Mouse (Mus musculus): ENCODE data around the gene Chst2. TPM values are rescaled to one million over a fixed set of nuclear protein-coding genes. Genes with fewer than 3 reads are reported as not detected.

The Chst2 gene
- total RNA-seq (2014; fragmentation: Nextera tagmentation) (not detected in 2 replicates), total RNA-seq (2017) (0.04 and 0.14 TPM in 2 replicates)

- ATAC-seq (replicated peaks; ENCODE audit: low FRiP score, low TSS enrichment, poor library complexity, severe bottlenecking) = peak; percentile 56
Observed at GRCm38 (mm10) chr9:95406571-95407561, at the start of gene Chst2. Chst2 (minus strand) TSS chr9:95406722.

DNA sequence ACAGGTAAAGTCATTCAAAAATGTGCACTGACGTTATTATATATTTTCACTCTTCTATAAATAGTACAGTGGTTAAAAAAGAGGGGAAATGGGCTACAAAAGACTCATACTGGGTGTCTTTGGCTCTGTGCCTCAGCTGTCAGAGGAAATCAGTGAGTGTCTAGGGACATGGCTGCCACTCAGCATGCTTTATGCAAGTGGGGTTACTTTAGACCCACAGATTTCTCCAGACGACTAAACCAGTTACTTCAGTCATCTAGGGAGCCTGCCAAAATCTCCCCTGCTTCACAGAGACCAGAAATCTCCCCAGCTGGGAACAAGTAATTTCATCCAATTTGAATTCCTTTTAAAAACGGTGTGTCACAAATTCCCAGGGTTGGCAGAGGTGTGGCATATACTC, 45.4 kb upstream of the Chst2 start:
- no peak for ATAC-seq (replicated peaks; ENCODE audit: low FRiP score, low TSS enrichment, poor library complexity, severe bottlenecking)

DNA sequence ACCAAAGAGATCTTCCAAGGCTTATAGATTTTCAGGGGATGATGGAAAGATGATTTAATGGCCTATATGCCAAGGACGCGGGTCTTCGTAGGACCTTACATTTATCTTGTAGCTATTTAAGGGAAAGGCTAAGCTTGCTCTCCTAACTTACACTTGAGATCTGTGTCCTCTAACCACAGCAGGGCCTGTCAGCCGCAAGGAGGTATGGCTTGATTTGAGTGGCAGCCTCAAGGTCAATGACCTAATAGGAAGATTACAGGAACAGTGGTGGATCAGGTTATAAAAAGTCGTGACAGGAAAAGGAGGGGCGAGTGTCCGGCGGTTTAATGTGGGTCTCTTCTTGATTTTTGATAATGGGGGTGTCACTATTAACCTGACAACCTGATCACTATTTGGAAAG, 44.1 kb upstream of the Chst2 start:
- ATAC-seq (replicated peaks; ENCODE audit: low FRiP score, low TSS enrichment, poor library complexity, severe bottlenecking) = no peak

- ATAC-seq (replicated peaks; ENCODE audit: low FRiP score, low TSS enrichment, poor library complexity, severe bottlenecking) = no peak
Observed at GRCm38 (mm10) chr9:95442321-95442731, 35.8 kb upstream of the Chst2 start.

DNA sequence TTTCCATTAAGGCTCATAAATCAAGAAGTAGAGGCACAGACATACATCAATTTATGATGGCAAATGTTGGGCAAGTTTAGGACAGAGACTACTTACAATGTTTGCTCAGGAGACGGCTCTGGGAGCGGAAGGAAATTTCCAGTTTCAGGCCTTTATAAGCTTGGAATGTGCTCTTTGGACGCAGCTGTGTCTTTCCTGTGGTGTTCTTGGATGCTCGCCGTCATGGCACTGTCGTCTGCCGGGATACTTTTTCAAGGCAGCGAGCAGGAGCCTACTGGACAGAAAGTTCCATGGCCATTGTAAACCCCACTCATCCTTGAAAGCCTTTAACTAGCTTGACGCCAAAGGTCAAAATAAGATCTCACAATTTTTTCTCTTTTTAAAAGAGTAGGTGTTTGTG, 31.4 kb upstream of the Chst2 start:
- ATAC-seq (replicated peaks; ENCODE audit: low FRiP score, low TSS enrichment, poor library complexity, severe bottlenecking) = no peak

- ATAC-seq (replicated peaks; ENCODE audit: low FRiP score, low TSS enrichment, poor library complexity, severe bottlenecking) = no peak
Observed at GRCm38 (mm10) chr9:95436294-95436613, 29.7 kb upstream of the Chst2 start.

- ATAC-seq (replicated peaks; ENCODE audit: low FRiP score, low TSS enrichment, poor library complexity, severe bottlenecking) = no peak
Observed at GRCm38 (mm10) chr9:95435506-95436293, 29.2 kb upstream of the Chst2 start.

DNA sequence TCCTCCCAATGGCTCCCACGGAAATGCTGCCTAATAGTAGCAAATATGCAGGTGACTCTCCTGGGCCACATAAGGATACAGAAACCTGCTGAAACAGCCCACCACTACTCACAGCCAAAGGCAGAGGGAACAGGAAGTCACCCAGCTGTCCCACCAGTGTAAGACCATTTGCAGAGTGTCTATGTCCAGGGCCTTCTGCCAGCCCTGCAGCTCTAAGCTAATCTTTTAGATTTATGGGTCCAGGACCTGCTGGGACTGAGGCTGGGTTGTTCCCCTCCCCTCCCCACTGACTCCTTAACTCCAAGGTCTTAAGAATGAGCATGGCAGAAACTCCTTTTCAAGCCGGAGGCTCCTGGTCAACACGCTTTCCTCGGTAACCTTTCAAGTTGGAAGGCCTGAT, 21.8 kb upstream of the Chst2 start:
- ATAC-seq (replicated peaks; ENCODE audit: low FRiP score, low TSS enrichment, poor library complexity, severe bottlenecking) = no peak

- ATAC-seq (replicated peaks; ENCODE audit: low FRiP score, low TSS enrichment, poor library complexity, severe bottlenecking) = no peak
Observed at GRCm38 (mm10) chr9:95413911-95414310, 7.4 kb upstream of the Chst2 start.

DNA sequence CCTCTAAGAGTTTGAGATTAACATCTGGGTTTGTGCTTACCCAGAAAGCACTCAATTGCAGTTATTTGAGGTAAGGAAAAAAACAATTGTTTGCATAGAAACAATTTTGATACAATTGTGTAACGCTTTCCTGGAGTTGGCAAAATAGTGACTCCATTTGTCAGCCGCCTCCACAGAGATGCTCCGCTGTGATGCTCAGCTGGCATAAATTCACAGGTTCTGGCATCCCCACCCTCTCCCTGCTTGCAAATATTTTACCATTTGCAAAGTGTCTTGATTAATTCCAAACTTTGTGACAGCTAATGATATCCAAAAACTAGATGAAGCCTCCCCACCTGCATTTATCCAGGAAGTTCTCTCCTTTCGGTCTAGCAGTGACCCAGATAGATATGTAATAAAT, 5.5 kb upstream of the Chst2 start:
- no peak for ATAC-seq (replicated peaks; ENCODE audit: low FRiP score, low TSS enrichment, poor library complexity, severe bottlenecking)

GRCm38 (mm10) chr9:95407586-95408220, 1.2 kb upstream of the Chst2 start:
- no peak for ATAC-seq (replicated peaks; ENCODE audit: low FRiP score, low TSS enrichment, poor library complexity, severe bottlenecking)

GRCm38 (mm10) chr9:95405946-95406570, 464 bp downstream of the Chst2 start:
- no peak for ATAC-seq (replicated peaks; ENCODE audit: low FRiP score, low TSS enrichment, poor library complexity, severe bottlenecking)

GRCm38 (mm10) chr9:95405511-95405945, 994 bp downstream of the Chst2 start:
- peak; percentile 74 for ATAC-seq (replicated peaks; ENCODE audit: low FRiP score, low TSS enrichment, poor library complexity, severe bottlenecking)

DNA sequence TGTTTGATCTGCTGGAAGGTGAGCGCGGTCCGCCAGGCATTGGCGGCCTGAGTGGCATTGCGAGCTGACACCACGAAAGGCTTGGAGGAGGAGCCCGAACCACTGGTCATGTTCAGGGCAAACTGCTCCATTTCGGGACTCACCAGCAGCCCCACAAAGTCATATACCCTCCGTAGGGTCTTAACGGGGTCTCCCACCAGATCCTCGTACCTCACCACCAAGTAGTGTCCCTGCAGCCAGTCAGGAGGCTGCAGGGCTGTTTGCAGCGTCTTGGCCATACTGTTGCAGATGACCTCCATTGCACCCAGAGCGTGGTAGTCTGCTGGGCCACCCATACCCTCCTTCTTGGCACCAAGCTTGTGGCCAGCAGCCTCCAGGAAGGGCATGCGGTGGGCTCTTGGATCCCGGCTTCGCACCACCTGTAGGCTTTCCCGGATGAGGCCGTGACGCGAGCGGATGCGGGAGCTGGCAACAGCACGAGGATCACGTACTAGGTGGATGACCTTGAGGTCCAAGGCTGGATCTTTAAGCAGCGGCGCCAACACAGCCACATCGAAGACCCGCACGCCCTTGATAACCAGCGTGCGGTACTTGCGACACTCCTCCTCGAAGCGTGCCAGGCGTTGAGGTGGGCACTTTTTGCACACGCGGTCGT, 1.6 kb downstream of the Chst2 start:
- no peak for ATAC-seq (replicated peaks; ENCODE audit: low FRiP score, low TSS enrichment, poor library complexity, severe bottlenecking)

DNA sequence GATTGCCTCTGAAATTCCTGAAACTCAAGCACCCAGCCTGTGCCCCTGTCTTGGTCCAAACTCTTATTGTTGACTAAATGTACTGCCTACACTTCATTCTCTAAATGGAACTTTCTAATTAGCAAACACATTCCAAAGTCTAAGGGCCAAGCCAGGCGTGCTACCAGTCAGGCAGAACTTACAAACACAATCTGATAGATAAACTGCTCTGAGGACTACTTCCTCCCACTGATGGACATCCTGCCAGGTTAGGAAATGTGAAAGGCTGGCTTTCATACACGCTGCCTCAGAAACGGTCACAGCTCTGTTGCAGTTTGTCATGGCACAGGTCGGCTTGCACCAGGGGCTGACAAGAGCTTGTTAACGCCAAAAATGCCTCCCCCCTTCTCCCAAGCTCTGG, 4.8 kb downstream of the Chst2 start:
- ATAC-seq (replicated peaks; ENCODE audit: low FRiP score, low TSS enrichment, poor library complexity, severe bottlenecking) = no peak

DNA sequence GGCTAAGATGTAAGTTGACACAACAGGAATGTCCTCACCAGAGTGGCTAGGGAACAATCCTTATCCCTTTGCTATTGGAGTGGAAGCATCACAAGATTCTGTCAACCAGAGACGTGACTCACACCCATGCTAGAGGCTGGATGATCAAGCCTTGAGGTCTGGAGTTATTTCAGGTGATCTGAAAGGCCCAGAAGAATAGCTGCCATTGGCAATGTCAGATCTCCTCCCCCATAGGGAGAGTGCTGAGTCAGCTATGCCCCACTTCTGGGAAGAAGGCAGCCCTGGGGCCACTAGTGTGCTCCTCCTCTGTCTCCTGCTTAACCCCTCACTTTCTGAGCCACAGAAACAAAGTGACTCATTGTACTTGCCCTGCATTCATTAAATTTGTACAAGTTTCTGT, 14.5 kb downstream of the Chst2 start:
- no peak for ATAC-seq (replicated peaks; ENCODE audit: low FRiP score, low TSS enrichment, poor library complexity, severe bottlenecking)

DNA sequence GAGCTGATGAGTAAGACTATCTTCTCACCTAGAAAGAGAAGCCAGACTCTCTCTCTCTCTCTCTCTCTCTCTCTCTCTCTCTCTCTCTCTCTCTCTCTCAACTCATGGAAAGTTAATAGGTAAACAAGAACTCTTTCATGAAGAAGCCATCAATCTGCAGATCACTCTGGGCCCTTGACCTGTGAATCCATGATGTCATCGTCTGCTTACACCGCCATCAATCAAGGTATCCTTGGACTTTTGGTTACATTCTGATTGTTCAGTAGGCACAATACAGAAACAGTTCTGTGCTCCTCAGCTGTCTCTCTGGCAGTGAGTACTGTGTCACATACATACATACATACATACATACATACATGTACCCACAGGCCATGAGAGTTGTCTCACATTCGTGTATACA, 16.6 kb downstream of the Chst2 start:
- no peak for ATAC-seq (replicated peaks; ENCODE audit: low FRiP score, low TSS enrichment, poor library complexity, severe bottlenecking)

DNA sequence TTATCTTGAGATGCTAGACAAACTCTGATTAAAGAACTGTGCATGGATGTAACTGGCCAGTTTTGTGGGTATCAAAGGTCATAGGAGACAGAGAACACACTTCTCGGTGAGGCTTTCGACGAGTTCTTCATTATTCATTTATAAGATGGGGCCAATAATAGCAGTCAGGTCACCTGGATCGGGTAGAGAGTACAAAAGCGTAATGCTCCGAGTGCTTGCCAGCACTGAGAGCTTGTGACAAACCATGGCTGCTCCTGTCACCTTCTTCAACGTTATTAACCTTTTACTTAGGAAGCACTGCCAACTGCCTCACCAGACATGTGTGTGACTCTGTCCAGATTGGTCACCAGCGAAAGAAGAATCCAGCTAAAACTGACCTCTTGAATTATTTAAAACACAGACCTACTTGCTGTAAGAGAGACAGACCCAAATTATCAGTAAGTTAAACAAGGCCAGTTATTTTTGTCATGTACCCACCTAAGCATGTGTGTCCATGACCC, 18.6 kb downstream of the Chst2 start:
- no peak for ATAC-seq (replicated peaks; ENCODE audit: low FRiP score, low TSS enrichment, poor library complexity, severe bottlenecking)

- no peak for ATAC-seq (replicated peaks; ENCODE audit: low FRiP score, low TSS enrichment, poor library complexity, severe bottlenecking)
Observed at GRCm38 (mm10) chr9:95375966-95376365, 30.6 kb downstream of the Chst2 start.
